Mouse (Mus musculus): ENCODE data around the gene Dnaaf2. TPM values are rescaled to one million over a fixed set of nuclear protein-coding genes. Genes with fewer than 3 reads are reported as not detected.
A peak's percentile ranks its signal among the peaks of the same experiment; 100 is the strongest.

The Dnaaf2 gene
- polyA plus RNA-seq, 1 experiment from 2014 or later, result 12.1 TPM

GRCm38 (mm10) chr12:69192637-69193036 lies 5.6 kb downstream of the Dnaaf2 start:
- Histone ChIP-seq H3K9me3 (no peaks in the 10 kb centered on the region), H3K27me3 (replicated peaks) (no peaks in the 10 kb centered on the region), H3K4me2 (replicated peaks) (no peak overlapping the region), H3K4me1 (peaks cover 10% of the 10 kb centered on the region), H3K9ac (no peak overlapping the region), H3K27ac (no peak overlapping the region), H3K4me3 (no peak overlapping the region), H3K36me3 (peaks cover 20% of the 10 kb centered on the region)
- WGBS, result 91% methylated on average over 2 of the region's 2 CpGs
- ATAC-seq (ENCODE audit: low FRiP score, low read depth), result no peak

- ATAC-seq (ENCODE audit: low FRiP score, low read depth), result no peak
- Histone ChIP-seq H3K27ac (no peak overlapping the region), H3K27me3 (replicated peaks) (no peaks in the 10 kb centered on the region), H3K4me3 (no peak overlapping the region), H3K9ac (no peak overlapping the region), H3K9me3 (no peaks in the 10 kb centered on the region), H3K4me2 (replicated peaks) (no peak overlapping the region), H3K36me3 (peaks cover 20% of the 10 kb centered on the region), H3K4me1 (peaks cover 16% of the 10 kb centered on the region)
- 91% methylated on average over 5 of the region's 5 CpGs for WGBS
Observed at GRCm38 (mm10) chr12:69191396-69191795, 6.8 kb downstream of the Dnaaf2 start.

- WGBS, result 100% methylated on average over 1 of the region's 1 CpGs
- Histone ChIP-seq H3K4me1 (peaks cover 10% of the 10 kb centered on the region), H3K9ac (no peak overlapping the region), H3K9me3 (no peaks in the 10 kb centered on the region), H3K27ac (no peak overlapping the region), H3K4me2 (replicated peaks) (no peak overlapping the region), H3K4me3 (no peak overlapping the region), H3K36me3 (peaks cover 20% of the 10 kb centered on the region), H3K27me3 (replicated peaks) (no peaks in the 10 kb centered on the region)
- no peak for ATAC-seq (ENCODE audit: low FRiP score, low read depth)
Observed at GRCm38 (mm10) chr12:69190522-69190921, 7.7 kb downstream of the Dnaaf2 start.

GRCm38 (mm10) chr12:69190074-69190473 lies 8.2 kb downstream of the Dnaaf2 start:
- Histone ChIP-seq H3K9ac (no peak overlapping the region), H3K4me2 (replicated peaks) (no peak overlapping the region), H3K4me3 (no peak overlapping the region), H3K36me3 (peaks cover 20% of the 10 kb centered on the region), H3K4me1 (peaks cover 14% of the 10 kb centered on the region), H3K27me3 (replicated peaks) (no peaks in the 10 kb centered on the region), H3K27ac (no peak overlapping the region), H3K9me3 (no peaks in the 10 kb centered on the region)
- 91% methylated on average over 9 of the region's 9 CpGs for WGBS
- no peak for ATAC-seq (ENCODE audit: low FRiP score, low read depth)

GRCm38 (mm10) chr12:69186811-69187471 lies 11.3 kb downstream of the Dnaaf2 start:
- Histone ChIP-seq H3K9ac (no peak overlapping the region), H3K4me2 (replicated peaks) (0 out of 2 replicates have a peak overlapping the region, but pooled peaks have one; percentile 0), H3K9me3 (no peaks in the 10 kb centered on the region), H3K27me3 (replicated peaks) (no peaks in the 10 kb centered on the region), H3K4me3 (no peak overlapping the region), H3K4me1 (peaks cover 22% of the 10 kb centered on the region), H3K27ac (no peak overlapping the region), H3K36me3 (peaks cover 22% of the 10 kb centered on the region)
- ATAC-seq (ENCODE audit: low FRiP score, low read depth), result no peak
- WGBS, result 78% methylated on average over 5 of the region's 5 CpGs

- peaks cover 22% of the 10 kb centered on the region for H3K4me1 ChIP-seq
- WGBS, result 78% methylated on average over 7 of the region's 7 CpGs
- no peak overlapping the region for H3K27ac ChIP-seq
- H3K9me3 ChIP-seq, result no peaks in the 10 kb centered on the region
- no peak for ATAC-seq (ENCODE audit: low FRiP score, low read depth)
- peak overlapping the region; percentile 86 for H3K4me3 ChIP-seq
- 0 out of 2 replicates have a peak overlapping the region, but pooled peaks have one; percentile 95 for H3K9ac ChIP-seq
- peak overlapping the region; percentile 96 for H3K4me2 ChIP-seq (replicated peaks)
- no peaks in the 10 kb centered on the region for H3K27me3 ChIP-seq (replicated peaks)
- peaks cover 26% of the 10 kb centered on the region for H3K36me3 ChIP-seq
Observed at GRCm38 (mm10) chr12:69185371-69185770, 12.9 kb downstream of the Dnaaf2 start.

- Histone ChIP-seq H3K4me1 (peaks cover 22% of the 10 kb centered on the region), H3K4me2 (replicated peaks) (peak overlapping the region; percentile 96), H3K27me3 (replicated peaks) (no peaks in the 10 kb centered on the region), H3K9ac (peak overlapping the region; percentile 95), H3K9me3 (no peaks in the 10 kb centered on the region), H3K4me3 (peak overlapping the region; percentile 86), H3K36me3 (peaks cover 20% of the 10 kb centered on the region), H3K27ac (peak overlapping the region; percentile 75; the same call in 1 of the 2 replicates)
- ATAC-seq (ENCODE audit: low FRiP score, low read depth), result peak; percentile 71
- WGBS, result 2% methylated on average over 81 of the region's 86 CpGs
Observed at GRCm38 (mm10) chr12:69184342-69185295, 13.6 kb downstream of the Dnaaf2 start.

- H3K4me1 ChIP-seq, result peaks cover 22% of the 10 kb centered on the region
- under 1% methylated on average over 84 of the region's 84 CpGs for WGBS
- peak within 1 kb of the TSS; percentile 95 for H3K9ac ChIP-seq
Observed at GRCm38 (mm10) chr12:69183583-69184308, 14.5 kb downstream of the Dnaaf2 start, which contains the start of the genes Rpl36al and Mgat2. Gene Rpl36al (minus strand): TSS chr12:69184083. Gene Mgat2 (plus strand): TSS chr12:69184157.

GRCm38 (mm10) chr12:69181800-69182199 lies 16.4 kb downstream of the Dnaaf2 start:
- WGBS, result 90% methylated on average over 4 of the region's 4 CpGs
- H3K9me3 ChIP-seq, result no peaks in the 10 kb centered on the region
- no peak for ATAC-seq (ENCODE audit: low FRiP score, low read depth)
- peaks cover 12% of the 10 kb centered on the region for H3K36me3 ChIP-seq
- no peak overlapping the region for H3K4me3 ChIP-seq
- H3K27me3 ChIP-seq (replicated peaks), result no peaks in the 10 kb centered on the region
- H3K4me2 ChIP-seq (replicated peaks), result no peak overlapping the region
- H3K27ac ChIP-seq, result no peak overlapping the region
- H3K9ac ChIP-seq, result no peak overlapping the region
- H3K4me1 ChIP-seq, result peaks cover 16% of the 10 kb centered on the region

More at GRCm38 (mm10) chr12:69183583-69184308, 14.5 kb downstream of the Dnaaf2 start, which contains the start of the genes Rpl36al and Mgat2:
- Histone ChIP-seq H3K9me3 (no peaks in the 10 kb centered on the region), H3K36me3 (peaks cover 18% of the 10 kb centered on the region), H3K4me3 (peak within 1 kb of the TSS; percentile 86), H3K27me3 (replicated peaks) (no peaks in the 10 kb centered on the region), H3K27ac (peak within 1 kb of the TSS; percentile 75; the same call in 1 of the 2 replicates), H3K4me2 (replicated peaks) (peak within 1 kb of the TSS; percentile 96)
- peak; percentile 99 for ATAC-seq (ENCODE audit: low FRiP score, low read depth)

GRCm38 (mm10) chr12:69179371-69179770 lies 18.9 kb downstream of the Dnaaf2 start:
- ATAC-seq (ENCODE audit: low FRiP score, low read depth), result no peak
- H3K27me3 ChIP-seq (replicated peaks), result no peaks in the 10 kb centered on the region
- H3K4me2 ChIP-seq (replicated peaks), result no peak overlapping the region
- H3K36me3 ChIP-seq, result peaks cover 16% of the 10 kb centered on the region
- H3K9me3 ChIP-seq, result no peaks in the 10 kb centered on the region
- WGBS, result 74% methylated on average over 12 of the region's 12 CpGs
- H3K4me1 ChIP-seq, result peaks cover 4% of the 10 kb centered on the region; the same call in 1 of the 2 replicates
- no peak overlapping the region for H3K4me3 ChIP-seq
- no peak overlapping the region for H3K9ac ChIP-seq
- H3K27ac ChIP-seq, result no peak overlapping the region

GRCm38 (mm10) chr12:69177526-69177925 lies 20.7 kb downstream of the Dnaaf2 start:
- Histone ChIP-seq H3K9me3 (no peaks in the 10 kb centered on the region), H3K36me3 (peaks cover 16% of the 10 kb centered on the region), H3K4me3 (no peak overlapping the region), H3K27ac (no peak overlapping the region), H3K27me3 (replicated peaks) (no peaks in the 10 kb centered on the region), H3K9ac (no peak overlapping the region), H3K4me2 (replicated peaks) (no peak overlapping the region), H3K4me1 (no peaks in the 10 kb centered on the region)
- WGBS, result 82% methylated on average over 3 of the region's 3 CpGs
- ATAC-seq (ENCODE audit: low FRiP score, low read depth), result no peak

Measured in neural tube, embryonic 12.5 days (tissue).